Mouse (Mus musculus): Measurements from ENCODE around the gene Ube2d3. TPM values are rescaled to one million over a fixed set of nuclear protein-coding genes. Genes with fewer than 3 reads are reported as not detected.
A peak's percentile ranks its signal among the peaks of the same experiment; 100 is the strongest.

The Ube2d3 gene
- total RNA-seq (2021) = 100 to 1,000 TPM; 350 to 358 TPM
- long read RNA-seq, experiment 1, transcript Ube2d3-212 (8 exons, 3,833 nt) = major isoform, 129 of 269 reads
- long read RNA-seq, experiment 1, transcript Ube2d3-201 (8 exons, 1,512 nt) = minor isoform, 9 of 269 reads
- long read RNA-seq, experiment 1, transcript Ube2d3-202 (8 exons, 2,504 nt) = minor isoform, 54 of 269 reads
- long read RNA-seq, experiment 1, transcript Ube2d3-210 (7 exons, 2,515 nt) = minor isoform, 24 of 269 reads
- long read RNA-seq, experiment 1, partial matches to known transcripts = 17 of 269 reads
- long read RNA-seq, experiment 1, other reads (novel, unspliced or antisense) = 32 of 269 reads
- long read RNA-seq, experiment 2, transcript Ube2d3-212 (8 exons, 3,833 nt) = major isoform, 123 of 227 reads
- long read RNA-seq, experiment 2, transcript Ube2d3-202 (8 exons, 2,504 nt) = minor isoform, 46 of 227 reads
- long read RNA-seq, experiment 2, transcript Ube2d3-201 (8 exons, 1,512 nt) = minor isoform, 6 of 227 reads
- long read RNA-seq, experiment 2, transcript Ube2d3-210 (7 exons, 2,515 nt) = minor isoform, 22 of 227 reads
- long read RNA-seq, experiment 2, partial matches to known transcripts = 6 of 227 reads
- long read RNA-seq, experiment 2, other reads (novel, unspliced or antisense) = 22 of 227 reads

DNA sequence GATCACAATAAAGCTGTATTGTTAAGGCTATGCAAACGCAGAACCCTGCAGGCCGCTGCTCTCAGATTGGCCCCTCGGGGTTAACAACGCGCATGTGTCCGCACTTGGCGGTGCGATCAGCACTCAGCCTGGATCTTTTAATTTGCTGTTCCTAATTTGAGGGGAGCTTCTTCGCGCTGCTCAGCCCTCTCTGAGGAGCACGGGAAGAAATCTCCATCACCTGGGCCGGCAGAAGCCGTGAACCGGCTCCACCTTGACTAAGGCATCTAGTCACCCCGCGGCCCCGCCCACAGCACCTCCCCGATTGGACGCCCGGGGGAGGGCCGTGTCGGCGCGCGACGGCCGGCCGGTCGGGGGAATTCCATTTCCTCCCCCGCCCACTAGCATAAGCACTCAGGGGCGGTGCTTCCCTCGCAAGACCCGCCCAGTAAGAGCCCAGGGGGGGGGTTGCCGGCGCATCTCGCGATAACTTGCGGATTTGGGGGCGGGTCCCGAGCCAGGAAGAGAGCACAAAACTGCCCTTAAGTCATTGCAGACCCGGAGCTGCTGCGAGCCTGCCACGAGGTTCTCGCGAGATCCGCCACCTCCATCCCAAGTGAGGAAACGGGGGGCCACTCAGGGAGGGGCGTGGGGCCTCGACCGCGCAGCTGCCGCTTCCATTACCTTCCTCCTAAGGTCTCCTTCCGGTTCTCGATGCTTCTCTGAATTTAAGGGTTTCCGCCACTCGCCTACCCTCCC is at the start of gene Ube2d3:
TSS of gene Ube2d3 (plus strand) at position 392 of the 738 bp plus-strand sequence.
- DNase-seq = peak; percentile 99

DNA sequence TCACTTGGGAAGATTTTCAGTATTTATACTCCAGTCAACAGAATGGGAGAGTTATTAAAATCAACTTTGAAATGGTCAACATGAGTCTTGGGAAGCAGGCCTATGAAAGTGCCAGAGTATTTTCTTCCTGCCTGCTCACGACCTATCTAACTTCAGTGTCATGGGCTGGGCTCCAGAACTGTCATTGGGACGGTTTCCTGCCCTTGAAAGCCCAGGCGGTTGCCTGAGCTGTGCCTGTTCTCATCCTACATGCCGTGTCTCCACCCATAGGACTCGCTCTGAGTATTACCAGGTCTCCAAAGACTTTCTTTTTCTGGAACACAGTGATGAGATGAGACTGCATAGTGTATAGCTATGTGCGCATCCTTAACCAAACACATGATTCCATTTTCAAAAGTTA is 44.8 kb upstream of the Ube2d3 start:
- peak; percentile 40 for DNase-seq

DNA sequence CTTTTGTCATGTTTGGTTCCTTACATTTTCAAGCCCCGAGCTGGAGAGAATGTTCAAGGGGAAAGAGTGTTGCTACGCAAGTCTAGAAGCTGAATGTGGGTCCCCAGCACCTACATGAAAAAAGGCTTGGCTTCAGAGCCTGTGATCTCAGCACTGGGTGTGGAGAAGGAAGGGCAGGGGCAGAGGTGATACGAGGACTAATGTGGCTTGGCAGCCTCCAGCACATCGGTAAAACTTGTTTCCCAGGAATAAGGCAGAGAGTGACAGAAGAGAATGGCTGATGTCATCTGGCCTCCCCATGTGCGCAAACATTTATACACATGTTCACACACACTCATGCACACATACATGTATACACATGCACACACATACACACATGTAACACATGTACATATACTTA is 42.9 kb upstream of the Ube2d3 start:
- no peak for DNase-seq

DNA sequence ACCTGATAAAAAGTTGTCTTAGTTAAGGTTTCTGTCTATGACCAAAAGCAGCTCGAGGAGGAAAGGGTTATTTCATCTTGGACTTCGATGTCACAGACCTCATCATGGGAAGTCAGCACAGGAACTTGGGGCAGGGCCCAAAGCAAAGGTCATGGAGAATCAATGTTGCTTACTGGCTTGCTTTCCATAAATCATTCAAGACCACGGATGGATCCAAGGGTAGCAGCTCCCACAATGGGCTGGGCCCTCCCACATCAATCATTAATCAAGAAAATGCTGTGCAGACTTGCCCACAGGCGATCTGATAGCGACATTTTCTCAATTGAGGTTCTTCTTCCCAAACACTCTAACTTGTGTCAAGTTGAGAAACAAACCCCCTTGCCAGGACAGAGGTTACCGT is 41.9 kb upstream of the Ube2d3 start:
- peak; percentile 21 for DNase-seq

DNA sequence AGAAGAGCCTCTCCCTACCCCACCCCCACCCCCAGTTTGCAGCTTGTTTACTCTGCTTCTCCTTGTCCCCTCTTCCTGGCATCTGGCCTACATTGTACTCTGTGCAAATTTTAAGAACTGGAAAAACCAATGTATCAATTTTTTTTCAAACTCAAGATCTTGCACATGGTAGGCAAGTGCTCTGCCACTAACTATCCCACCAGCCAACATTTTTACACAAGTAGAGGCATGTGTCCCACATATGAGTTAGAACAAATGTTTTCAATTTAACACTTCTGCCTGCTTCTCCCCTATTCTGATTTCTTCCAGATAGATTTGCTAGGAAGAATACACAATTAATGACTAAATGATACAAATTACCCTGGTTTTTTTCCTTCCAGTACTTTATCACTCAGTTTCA is 40.8 kb upstream of the Ube2d3 start:
- DNase-seq = no peak

DNA sequence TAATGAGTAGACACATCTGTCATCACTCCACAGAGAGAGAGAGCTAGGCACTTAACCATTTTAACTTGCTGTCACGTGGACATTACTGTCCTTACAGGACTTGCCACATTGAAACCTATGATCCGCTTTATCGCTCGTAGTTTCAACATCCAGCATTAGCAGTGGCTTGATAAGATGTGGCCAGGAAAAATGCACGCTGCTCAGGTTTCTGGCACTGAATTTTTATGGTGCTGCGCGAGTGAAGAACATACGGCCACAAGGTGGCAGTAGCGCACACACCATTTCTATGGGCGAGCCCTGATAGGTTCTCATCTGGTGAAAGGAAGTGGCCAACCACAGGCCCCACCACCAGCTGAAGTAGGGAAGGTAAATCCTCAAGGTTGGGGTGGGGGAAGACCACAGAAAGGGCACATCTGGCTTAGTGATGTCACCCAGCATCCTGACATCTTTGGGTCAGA is 35.7 kb upstream of the Ube2d3 start:
- peak; percentile 92 for DNase-seq

DNA sequence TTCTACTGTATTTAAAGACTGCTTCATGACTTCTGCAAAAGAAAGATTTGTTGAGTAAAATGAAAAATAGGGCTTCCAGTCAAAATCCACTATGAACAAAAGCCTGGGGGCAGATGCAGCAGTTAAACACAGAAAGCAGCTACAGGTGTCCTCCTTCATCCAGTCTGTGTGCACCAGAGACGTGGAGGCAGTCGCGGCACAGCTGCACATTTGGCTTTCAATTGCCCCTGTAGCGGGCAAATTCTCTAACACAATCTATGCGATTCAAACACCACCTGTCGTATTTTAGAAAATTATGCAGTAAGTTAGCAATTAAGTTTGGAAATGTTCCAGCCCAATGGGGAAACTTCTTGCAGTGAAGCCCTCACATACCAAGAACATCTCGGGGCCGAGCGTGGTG is 34.7 kb upstream of the Ube2d3 start:
- no peak for DNase-seq

DNA sequence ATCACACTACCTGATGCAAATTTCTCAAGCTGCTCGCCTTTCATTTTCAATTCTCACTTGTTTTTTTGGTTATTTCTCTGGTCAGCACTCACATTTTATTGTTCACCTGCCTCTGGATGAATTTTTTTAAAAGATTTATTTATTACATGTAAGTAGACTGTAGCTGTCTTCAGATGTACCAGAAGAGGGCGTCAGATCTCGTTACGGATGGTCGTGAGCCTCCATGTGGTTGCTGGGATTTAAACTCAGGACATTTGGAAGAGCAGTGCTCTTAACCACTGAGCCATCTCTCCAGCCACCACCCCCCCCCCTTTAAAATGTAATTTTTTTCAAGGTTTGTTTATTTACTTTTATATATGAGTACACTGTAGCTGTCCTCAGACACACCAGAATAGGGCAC is 34.1 kb upstream of the Ube2d3 start:
- DNase-seq = no peak

DNA sequence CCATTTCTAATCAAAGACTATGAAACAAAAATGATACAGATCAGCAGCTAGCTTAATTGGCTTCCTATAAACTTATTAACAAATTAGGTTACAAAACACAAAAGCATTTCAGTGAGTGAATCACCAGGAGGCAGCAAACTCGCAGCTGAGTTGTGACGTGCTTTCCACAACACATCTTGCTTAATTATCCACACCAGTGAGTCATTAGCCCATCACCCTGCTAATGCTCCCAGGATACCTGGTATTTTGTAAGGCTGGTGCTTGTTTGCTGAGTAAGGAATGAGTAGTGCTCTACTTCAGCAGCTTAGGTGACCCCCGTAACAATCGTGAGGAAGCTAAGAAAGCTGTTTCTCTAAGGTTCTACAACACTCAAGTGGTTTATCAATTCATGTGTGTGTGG is 33.4 kb upstream of the Ube2d3 start:
- DNase-seq = no peak

DNA sequence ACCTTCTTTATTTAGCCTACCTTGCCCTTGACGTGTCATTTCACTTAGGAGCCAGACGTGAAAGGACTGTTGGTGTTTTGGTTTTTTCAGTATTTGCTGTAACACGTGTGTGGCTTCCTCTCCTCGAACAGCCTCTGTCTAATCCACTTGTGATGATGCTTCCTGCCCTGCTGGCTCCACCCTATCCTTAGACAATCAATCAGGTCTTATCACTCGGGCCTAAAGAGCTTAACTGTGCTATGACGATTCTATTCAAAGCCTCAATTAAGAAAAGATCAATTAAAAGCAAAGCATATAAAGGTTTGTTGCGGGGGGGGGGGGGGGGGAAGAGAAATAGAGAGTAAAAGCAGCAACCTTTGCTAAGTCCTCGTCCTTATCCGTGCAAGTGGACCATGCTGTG is 30.6 kb upstream of the Ube2d3 start:
- no peak for DNase-seq

DNA sequence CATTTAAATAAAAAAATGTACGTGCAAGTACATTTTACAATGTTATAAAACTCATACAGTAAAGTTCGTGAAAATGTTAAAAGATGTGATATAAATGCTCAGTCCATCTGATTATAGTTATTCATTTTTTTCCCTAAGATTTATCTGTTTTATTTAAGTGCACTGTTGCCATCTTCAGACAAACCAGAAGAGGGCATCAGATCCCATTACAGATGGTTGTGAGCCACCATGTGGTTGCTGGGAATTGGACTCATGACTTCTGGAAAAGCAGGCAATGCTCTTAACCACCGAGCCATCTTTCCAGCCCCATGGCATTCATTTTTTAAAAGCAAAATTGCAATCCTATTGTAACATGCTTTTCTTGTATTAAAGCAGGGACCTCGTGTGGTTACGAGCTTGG is 28.7 kb upstream of the Ube2d3 start:
- DNase-seq = no peak

DNA sequence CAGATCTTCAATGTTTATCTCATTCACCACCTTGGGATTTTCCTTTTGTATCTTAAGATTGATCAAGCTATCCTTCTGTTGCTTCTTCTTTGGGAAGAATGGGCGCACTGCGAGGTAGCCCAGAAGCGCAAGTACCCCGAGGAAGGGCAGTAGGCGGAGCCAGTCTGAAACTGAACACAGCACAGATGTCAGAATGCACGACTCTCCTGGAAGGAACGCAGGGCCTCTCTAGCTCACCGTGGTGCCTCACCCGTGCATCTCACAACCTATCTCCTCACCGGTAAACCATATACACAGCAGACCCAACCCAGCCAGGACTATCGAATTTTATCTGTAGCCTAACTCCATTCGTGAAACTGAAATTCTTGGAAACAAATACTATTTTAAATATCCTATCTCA is 26.9 kb upstream of the Ube2d3 start:
- DNase-seq = no peak

DNA sequence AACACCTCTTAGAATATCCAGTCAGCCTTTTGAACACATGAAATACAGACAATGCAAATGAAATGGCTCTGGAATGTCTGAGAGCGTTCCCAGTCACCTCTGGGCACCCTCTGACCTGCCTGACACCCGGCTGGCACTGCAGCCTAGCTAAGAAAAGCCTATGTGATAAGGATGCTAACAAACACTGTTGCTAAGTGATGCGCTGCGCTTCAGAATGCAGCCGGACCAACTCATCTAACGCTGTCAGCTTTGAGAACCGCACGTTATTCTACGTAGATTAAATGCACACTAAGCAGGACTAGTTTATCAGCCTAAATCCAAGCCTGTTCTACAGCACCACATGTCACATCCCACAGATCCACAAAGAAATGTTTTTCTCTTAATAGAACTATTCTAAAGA is 26.1 kb upstream of the Ube2d3 start:
- DNase-seq = no peak

DNA sequence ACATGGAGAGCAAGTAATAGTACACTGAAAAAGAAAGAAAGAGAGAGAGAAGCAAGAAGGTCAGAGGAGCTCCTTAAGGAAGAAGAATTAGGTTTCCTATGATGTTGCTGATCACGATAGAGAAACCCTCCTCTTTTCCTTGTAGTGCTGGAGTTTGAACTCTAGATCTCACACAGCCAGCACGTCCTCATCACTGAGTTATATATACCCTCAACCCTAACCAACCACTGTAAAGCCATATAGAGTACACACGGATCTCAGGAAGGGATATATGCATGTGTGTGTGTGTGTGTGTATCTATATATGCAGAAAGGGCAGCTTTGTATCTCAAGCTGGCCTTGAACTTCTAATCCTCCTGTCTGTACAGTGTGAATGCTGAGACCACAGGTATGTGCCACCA is 20.7 kb upstream of the Ube2d3 start:
- no peak for DNase-seq

DNA sequence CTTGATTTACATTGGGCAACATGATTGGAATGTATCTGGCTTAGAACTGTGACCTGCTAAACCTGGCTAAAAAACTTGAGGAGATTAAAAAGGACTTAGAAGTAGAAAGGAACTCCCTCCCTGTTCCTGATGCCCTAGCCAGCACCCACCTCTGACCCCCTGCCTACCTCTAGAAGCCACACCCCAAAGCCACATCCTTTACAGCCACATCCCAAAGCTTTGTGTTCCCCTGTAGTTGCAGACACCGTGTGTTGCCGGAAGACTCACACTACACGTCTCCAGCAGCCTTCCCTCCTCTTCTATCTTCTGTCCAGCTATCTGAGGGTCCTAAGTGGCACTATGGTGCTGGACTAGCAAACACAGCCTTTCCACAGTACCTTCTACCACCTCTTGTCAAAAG is 20.1 kb upstream of the Ube2d3 start:
- no peak for DNase-seq

DNA sequence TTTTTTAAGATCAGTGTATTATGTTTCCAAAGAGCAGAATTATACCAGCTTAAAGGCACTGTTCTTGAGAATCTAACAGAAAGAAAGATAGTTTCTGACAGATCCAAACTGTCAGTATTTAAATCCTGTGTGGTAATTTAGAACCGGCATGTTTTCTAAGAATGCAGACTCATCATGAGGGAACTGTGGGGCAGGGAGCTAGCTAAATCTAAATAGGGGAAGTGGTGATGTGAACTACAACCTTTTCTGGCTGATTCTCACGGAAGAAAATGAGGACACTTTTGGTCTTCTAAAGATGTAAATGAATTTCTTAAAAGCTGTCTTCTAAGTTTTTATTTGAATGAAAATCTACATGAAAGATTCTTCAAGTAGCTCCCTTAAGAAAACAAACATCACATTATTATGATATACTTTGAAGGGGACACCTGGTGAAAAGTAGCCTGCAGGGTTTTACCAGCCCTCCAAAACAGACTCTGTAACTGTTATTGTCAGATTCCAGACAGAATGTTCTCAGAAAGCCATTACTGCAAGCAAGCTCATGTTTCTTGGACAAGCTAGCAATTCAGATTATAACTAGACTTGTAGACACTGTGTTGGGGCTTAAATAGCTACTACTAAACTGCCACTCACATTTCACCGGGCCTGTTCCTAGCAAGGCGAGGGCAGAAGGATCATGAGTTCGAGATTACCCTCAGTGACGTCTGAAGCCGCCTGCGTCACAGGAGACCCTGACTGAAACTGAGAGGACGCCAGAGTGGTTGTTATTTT is 17.2 kb upstream of the Ube2d3 start:
- DNase-seq = no peak

DNA sequence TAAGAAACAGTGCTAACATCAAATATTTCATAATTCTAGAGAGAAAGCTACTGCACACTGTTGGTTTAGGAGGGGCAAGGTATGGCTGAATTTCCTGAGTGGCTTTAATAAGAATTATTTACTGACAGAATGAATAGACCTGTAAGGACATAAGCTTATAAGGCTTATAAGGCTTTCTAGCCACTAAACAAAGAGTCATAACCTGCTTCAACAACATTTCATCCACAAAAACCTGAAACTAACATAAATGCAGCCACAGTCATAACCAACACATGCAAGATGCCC is 16.7 kb upstream of the Ube2d3 start:
- no peak for DNase-seq

DNA sequence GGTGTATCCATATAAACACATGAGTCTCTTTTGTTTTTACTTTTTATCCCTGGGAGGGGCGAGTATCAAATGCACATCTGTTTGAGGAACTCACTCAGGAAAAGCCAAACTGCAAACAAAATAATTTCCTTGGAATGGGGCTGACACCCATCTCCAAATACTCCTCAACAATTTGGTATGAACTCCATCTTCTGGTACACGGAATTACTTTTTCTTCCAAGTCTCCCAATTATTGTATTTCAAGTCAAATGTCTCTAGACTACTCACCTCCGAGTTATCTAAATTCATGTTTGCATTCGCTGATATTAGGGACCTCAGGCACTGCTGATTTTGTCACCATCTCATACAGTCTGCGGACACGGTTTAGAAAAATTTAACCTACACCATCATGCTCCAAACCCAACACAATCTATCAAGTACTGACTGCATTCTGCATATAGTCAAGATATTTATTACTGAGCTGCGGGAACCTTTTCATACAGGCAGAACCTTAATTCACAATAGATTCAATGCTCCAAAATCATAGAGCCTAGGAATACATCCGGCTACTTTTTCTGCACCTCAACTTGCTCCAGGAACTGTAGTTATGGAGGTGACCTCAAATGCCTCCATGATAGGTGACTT is 15.6 kb upstream of the Ube2d3 start:
- DNase-seq = no peak

DNA sequence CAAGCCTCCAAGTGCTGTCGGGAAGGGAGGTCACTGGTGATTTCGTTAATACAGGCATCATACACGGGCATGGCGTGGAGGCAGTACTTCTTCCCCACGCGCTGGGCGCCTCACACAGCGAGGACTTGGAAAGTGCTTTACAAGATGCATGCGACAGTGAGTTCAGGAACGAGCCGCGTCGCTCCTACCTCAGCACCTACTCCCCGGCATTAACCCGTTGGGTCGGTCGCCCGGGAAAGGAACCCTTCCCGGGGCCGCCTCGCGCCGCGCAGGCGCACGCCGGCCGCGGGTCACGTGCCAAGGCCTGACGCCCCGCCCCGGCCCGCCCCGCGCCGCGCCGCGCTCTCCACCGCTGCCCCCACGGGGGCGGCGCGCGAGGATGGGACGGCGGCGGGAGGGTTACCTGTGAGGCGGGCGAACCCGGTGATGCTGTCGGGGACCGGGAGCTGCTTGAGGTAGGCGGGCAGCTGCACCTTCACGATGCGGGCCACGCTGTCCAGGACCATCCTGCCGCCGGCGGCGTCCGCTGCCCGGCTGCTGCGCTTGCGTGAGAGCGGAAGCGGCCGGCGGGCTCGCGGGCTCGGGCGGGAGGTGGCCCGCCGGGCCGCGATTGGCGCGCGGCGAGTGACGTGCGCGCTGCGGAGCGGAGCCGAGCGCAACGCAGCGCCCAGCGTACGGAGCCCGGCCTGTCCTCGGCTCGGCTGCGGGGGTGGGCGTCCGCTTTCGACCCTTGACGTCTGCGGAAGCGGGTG is 14.9 kb upstream of the Ube2d3 start:
- DNase-seq = peak; percentile 90

DNA sequence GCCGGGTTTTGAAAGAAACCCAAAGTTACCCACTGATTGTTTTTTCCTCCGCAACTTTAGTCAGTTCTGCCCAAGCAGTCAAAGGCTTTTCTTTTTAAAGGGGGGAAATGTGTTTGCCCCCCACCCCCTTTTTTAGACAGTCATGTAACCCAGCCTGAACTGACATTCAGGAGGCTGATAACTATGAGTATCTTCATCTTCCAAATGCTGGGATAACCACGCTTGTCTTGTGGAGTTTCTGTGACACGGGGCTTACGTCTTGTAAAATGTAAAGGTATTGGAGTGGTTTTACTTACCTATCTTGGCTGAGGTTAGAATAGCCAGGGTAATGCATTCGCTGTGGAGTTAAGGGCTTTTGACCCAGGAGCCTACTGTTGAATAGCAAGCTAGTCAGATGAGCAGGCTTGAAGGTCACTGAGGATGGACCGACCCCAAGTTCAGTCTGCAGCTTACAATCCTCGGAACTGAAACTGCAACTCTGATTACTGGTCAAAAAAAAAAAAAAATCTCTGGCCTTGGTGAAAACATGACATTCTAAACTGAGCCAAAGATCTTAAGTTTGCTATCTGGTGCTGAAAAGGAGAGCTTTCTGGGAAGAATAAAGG is 14.2 kb upstream of the Ube2d3 start, which contains the start of gene Cisd2:
TSS of gene Cisd2 (minus strand) at position 318 of the 605 bp plus-strand sequence.
- peak; percentile 29 for DNase-seq
